Mouse (Mus musculus) hindbrain, embryonic 13.5 days (tissue): ENCODE measurements at regions not wholly inside any gene's neighbourhood (a gene's known extent, or its start where the extent isn't known, plus 50 kb on each side); places are given as distances from the start of the nearest gene placed in this dataset.

Experiments
- ATAC-seq: fragments of 200-750 bp; cut with Nextera tagmentation; 2 replicates; pipeline ENCODE4 v1.8.0; 2017; ENCODE audit warnings: moderate TSS enrichment; ENCODE audit not compliant: low FRiP score
- H3K27ac ChIP-seq: fragments of 300-500 bp; sonication (generic); 2 replicates; pipeline ENCODE4 v1.5.1; 2015; ENCODE audit warnings: inconsistent platforms, mild to moderate bottlenecking, moderate library complexity
- H3K27me3 ChIP-seq: fragments of 300-500 bp; sonication (generic); 2 replicates; pipeline ENCODE4 v1.6.1; 2015; ENCODE audit warnings: mild to moderate bottlenecking, inconsistent platforms
- H3K36me3 ChIP-seq: fragments of 300-500 bp; sonication (generic); 2 replicates; pipeline ENCODE4 v1.6.1; 2015; ENCODE audit warnings: mild to moderate bottlenecking, inconsistent platforms
- H3K4me1 ChIP-seq: fragments of 300-500 bp; sonication (generic); replicated peaks from 2 replicates; pipeline ENCODE4 v1.6.1; 2015; ENCODE audit warnings: inconsistent platforms
- H3K4me2 ChIP-seq: fragments of 300-500 bp; sonication (generic); 2 replicates; pipeline ENCODE4 v1.6.1; 2015; ENCODE audit warnings: inconsistent platforms, mild to moderate bottlenecking, moderate library complexity
- H3K4me3 ChIP-seq: fragments of 300-500 bp; sonication (generic); 2 replicates; pipeline ENCODE4 v1.5.1; 2015; ENCODE audit warnings: mild to moderate bottlenecking, inconsistent platforms
- H3K9ac ChIP-seq: fragments of 300-500 bp; sonication (generic); 2 replicates; pipeline ENCODE4 v1.6.1; 2015; ENCODE audit warnings: mild to moderate bottlenecking, inconsistent platforms
- H3K9me3 ChIP-seq: fragments of 300-500 bp; sonication (generic); 2 replicates; pipeline ENCODE4 v1.6.1; 2016; ENCODE audit warnings: inconsistent platforms
- WGBS: fragments of 180-500 bp; shearing (Covaris S2); methylation state at CpG from one replicate; pipeline ENCODE4 v1.1.7; 2015; 5-methylcytosine and 5-hydroxymethylcytosine counted together

- no peak for ATAC-seq
- Histone ChIP-seq H3K4me2 (no peak overlapping the region), H3K36me3 (no peaks in the 10 kb centered on the region), H3K4me1 (no peaks in the 10 kb centered on the region), H3K27me3 (no peaks in the 10 kb centered on the region), H3K27ac (no peak overlapping the region), H3K9me3 (peaks cover 12% of the 10 kb centered on the region; the same call in 1 of the 2 replicates), H3K4me3 (no peak overlapping the region), H3K9ac (no peak overlapping the region)
- 85% methylated on average over 1 of the region's 1 CpGs for WGBS
Observed at GRCm38 (mm10) chr13:91344139-91344538, 115.9 kb upstream of the Ssbp2 start.

- Histone ChIP-seq H3K9me3 (peaks cover 9% of the 10 kb centered on the region; the same call in 1 of the 2 replicates), H3K27me3 (no peaks in the 10 kb centered on the region), H3K4me1 (no peaks in the 10 kb centered on the region), H3K4me3 (no peak overlapping the region), H3K36me3 (no peaks in the 10 kb centered on the region), H3K27ac (0 out of 2 replicates have a peak overlapping the region, but pooled peaks have one; percentile 35), H3K4me2 (no peak overlapping the region), H3K9ac (no peak overlapping the region)
- 0 out of 2 replicates have a peak, but pooled peaks have one; percentile 57 for ATAC-seq
- 82% methylated on average over 12 of the region's 12 CpGs for WGBS
Observed at GRCm38 (mm10) chr13:91348489-91349083, 111.5 kb upstream of the Ssbp2 start.

GRCm38 (mm10) chr13:91352311-91352710 is 107.8 kb upstream of the Ssbp2 start:
- no peak for ATAC-seq
- WGBS, result 87% methylated on average over 8 of the region's 8 CpGs

GRCm38 (mm10) chr13:91356516-91356915 is 103.6 kb upstream of the Ssbp2 start:
- H3K4me1 ChIP-seq, result no peaks in the 10 kb centered on the region
- no peak overlapping the region for H3K4me2 ChIP-seq
- ATAC-seq, result no peak
- no peaks in the 10 kb centered on the region for H3K36me3 ChIP-seq
- no peak overlapping the region for H3K9ac ChIP-seq
- H3K4me3 ChIP-seq, result no peak overlapping the region
- 80% methylated on average over 9 of the region's 9 CpGs for WGBS
- no peaks in the 10 kb centered on the region for H3K27me3 ChIP-seq
- no peak overlapping the region for H3K27ac ChIP-seq
- H3K9me3 ChIP-seq, result no peaks in the 10 kb centered on the region

More at GRCm38 (mm10) chr13:91352311-91352710, 107.8 kb upstream of the Ssbp2 start:
- H3K9me3 ChIP-seq, result no peaks in the 10 kb centered on the region
- H3K4me1 ChIP-seq, result no peaks in the 10 kb centered on the region
- H3K27me3 ChIP-seq, result no peaks in the 10 kb centered on the region
- H3K4me3 ChIP-seq, result no peak overlapping the region
- H3K36me3 ChIP-seq, result no peaks in the 10 kb centered on the region
- H3K27ac ChIP-seq, result no peak overlapping the region
- no peak overlapping the region for H3K4me2 ChIP-seq
- H3K9ac ChIP-seq, result no peak overlapping the region

- Histone ChIP-seq H3K4me2 (no peak overlapping the region), H3K4me1 (peaks cover 2% of the 10 kb centered on the region; the same call in 1 of the 2 replicates), H3K4me3 (no peak overlapping the region), H3K36me3 (no peaks in the 10 kb centered on the region), H3K27ac (no peak overlapping the region), H3K27me3 (no peaks in the 10 kb centered on the region), H3K9ac (no peak overlapping the region), H3K9me3 (no peaks in the 10 kb centered on the region)
- 74% methylated on average over 6 of the region's 6 CpGs for WGBS
- ATAC-seq, result no peak
Observed at GRCm38 (mm10) chr13:91360121-91360520, 100.0 kb upstream of the Ssbp2 start.

GRCm38 (mm10) chr13:91365270-91365952 is 94.7 kb upstream of the Ssbp2 start:
- Histone ChIP-seq H3K9ac (no peak overlapping the region), H3K4me2 (no peak overlapping the region), H3K27ac (peak overlapping the region; percentile 53; the same call in 1 of the 2 replicates), H3K9me3 (no peaks in the 10 kb centered on the region), H3K4me1 (peaks cover 21% of the 10 kb centered on the region), H3K4me3 (no peak overlapping the region), H3K27me3 (no peaks in the 10 kb centered on the region), H3K36me3 (no peaks in the 10 kb centered on the region)
- WGBS, result 54% methylated on average over 2 of the region's 2 CpGs
- ATAC-seq, result peak; percentile 82

- H3K27me3 ChIP-seq, result no peaks in the 10 kb centered on the region
- no peak overlapping the region for H3K9ac ChIP-seq
- H3K36me3 ChIP-seq, result no peaks in the 10 kb centered on the region
- peaks cover 28% of the 10 kb centered on the region for H3K4me1 ChIP-seq
- 87% methylated on average over 4 of the region's 4 CpGs for WGBS
- no peak for ATAC-seq
- H3K4me2 ChIP-seq, result no peak overlapping the region
- H3K9me3 ChIP-seq, result no peaks in the 10 kb centered on the region
- H3K27ac ChIP-seq, result no peak overlapping the region
- H3K4me3 ChIP-seq, result no peak overlapping the region
Observed at GRCm38 (mm10) chr13:91366540-91366939, 93.5 kb upstream of the Ssbp2 start.

- no peaks in the 10 kb centered on the region for H3K27me3 ChIP-seq
- no peak overlapping the region for H3K9ac ChIP-seq
- H3K27ac ChIP-seq, result no peak overlapping the region
- no peak for ATAC-seq
- peaks cover 43% of the 10 kb centered on the region for H3K4me1 ChIP-seq
- no peaks in the 10 kb centered on the region for H3K36me3 ChIP-seq
- no peaks in the 10 kb centered on the region for H3K9me3 ChIP-seq
- H3K4me3 ChIP-seq, result no peak overlapping the region
- no peak overlapping the region for H3K4me2 ChIP-seq
- WGBS, result 39% methylated on average over 7 of the region's 7 CpGs
Observed at GRCm38 (mm10) chr13:91367896-91368556, 92.1 kb upstream of the Ssbp2 start.

- no peak overlapping the region for H3K4me2 ChIP-seq
- H3K27ac ChIP-seq, result no peak overlapping the region
Observed at GRCm38 (mm10) chr13:91368664-91369063, 91.4 kb upstream of the Ssbp2 start.

GRCm38 (mm10) chr13:91370021-91370420 is 90.1 kb upstream of the Ssbp2 start:
- Histone ChIP-seq H3K9ac (peak overlapping the region; percentile 66), H3K4me2 (peak overlapping the region; percentile 73), H3K9me3 (no peaks in the 10 kb centered on the region), H3K36me3 (no peaks in the 10 kb centered on the region), H3K27ac (peak overlapping the region; percentile 97), H3K4me1 (peaks cover 58% of the 10 kb centered on the region), H3K27me3 (no peaks in the 10 kb centered on the region), H3K4me3 (peak overlapping the region; percentile 41; the same call in 1 of the 2 replicates)
- no peak for ATAC-seq
- 38% methylated on average over 3 of the region's 3 CpGs for WGBS

More at GRCm38 (mm10) chr13:91368664-91369063, 91.4 kb upstream of the Ssbp2 start:
- 83% methylated on average over 7 of the region's 7 CpGs for WGBS
- no peaks in the 10 kb centered on the region for H3K27me3 ChIP-seq
- no peak for ATAC-seq
- H3K4me3 ChIP-seq, result no peak overlapping the region
- H3K36me3 ChIP-seq, result no peaks in the 10 kb centered on the region
- no peak overlapping the region for H3K9ac ChIP-seq
- H3K4me1 ChIP-seq, result peaks cover 47% of the 10 kb centered on the region
- no peaks in the 10 kb centered on the region for H3K9me3 ChIP-seq

- Histone ChIP-seq H3K27me3 (no peaks in the 10 kb centered on the region), H3K9me3 (no peaks in the 10 kb centered on the region), H3K27ac (peak overlapping the region; percentile 97), H3K4me3 (peak overlapping the region; percentile 41), H3K4me1 (peaks cover 57% of the 10 kb centered on the region), H3K9ac (peak overlapping the region; percentile 66), H3K4me2 (peak overlapping the region; percentile 73), H3K36me3 (no peaks in the 10 kb centered on the region)
- peak; percentile 62 for ATAC-seq
- WGBS, result 2% methylated on average over 11 of the region's 11 CpGs
Observed at GRCm38 (mm10) chr13:91370441-91370840, 89.6 kb upstream of the Ssbp2 start.

- Histone ChIP-seq H3K4me1 (peaks cover 57% of the 10 kb centered on the region), H3K9me3 (no peaks in the 10 kb centered on the region), H3K4me3 (peak overlapping the region; percentile 41), H3K36me3 (no peaks in the 10 kb centered on the region), H3K27me3 (no peaks in the 10 kb centered on the region), H3K27ac (peak overlapping the region; percentile 97), H3K9ac (peak overlapping the region; percentile 66), H3K4me2 (peak overlapping the region; percentile 73)
- ATAC-seq, result peak; percentile 96
- WGBS, result under 1% methylated on average over 28 of the region's 28 CpGs
Observed at GRCm38 (mm10) chr13:91370886-91371595, 89.0 kb upstream of the Ssbp2 start.
